Mouse (Mus musculus): ENCODE data around the gene Gsap.
"Not testable (repeated sequence)": the region's sequence is repeated elsewhere in the genome, so short reads cannot be mapped to it uniquely, and the experiment has no call there.

The Gsap gene

GRCm38 (mm10) chr5:21185764-21186685, at the start of gene Gsap:
Gsap (plus strand) TSS chr5:21186255.
- peak; percentile 49 for DNase-seq (ENCODE audit: low read depth, low spot score)

DNA sequence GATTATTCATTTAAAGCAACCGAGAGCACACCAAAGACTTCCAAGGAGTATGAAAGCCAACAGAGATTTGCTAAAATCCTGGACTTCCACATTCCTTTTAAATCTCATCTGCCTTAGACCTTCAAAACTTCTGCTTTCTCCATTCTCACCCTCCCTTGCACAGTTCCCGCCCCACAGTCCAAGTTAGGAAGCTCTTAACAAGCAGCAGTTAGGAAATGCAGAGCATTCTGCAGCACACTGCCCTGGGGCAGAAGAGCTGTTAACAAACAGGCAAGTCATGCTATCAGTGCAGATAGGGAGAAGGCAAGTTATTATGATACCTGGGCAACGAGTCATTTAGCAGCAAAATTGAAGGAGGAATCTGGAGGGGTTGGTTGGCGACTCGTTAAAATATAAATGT, 49.5 kb upstream of the Gsap start:
- no peak for DNase-seq (ENCODE audit: low read depth, low spot score)

DNA sequence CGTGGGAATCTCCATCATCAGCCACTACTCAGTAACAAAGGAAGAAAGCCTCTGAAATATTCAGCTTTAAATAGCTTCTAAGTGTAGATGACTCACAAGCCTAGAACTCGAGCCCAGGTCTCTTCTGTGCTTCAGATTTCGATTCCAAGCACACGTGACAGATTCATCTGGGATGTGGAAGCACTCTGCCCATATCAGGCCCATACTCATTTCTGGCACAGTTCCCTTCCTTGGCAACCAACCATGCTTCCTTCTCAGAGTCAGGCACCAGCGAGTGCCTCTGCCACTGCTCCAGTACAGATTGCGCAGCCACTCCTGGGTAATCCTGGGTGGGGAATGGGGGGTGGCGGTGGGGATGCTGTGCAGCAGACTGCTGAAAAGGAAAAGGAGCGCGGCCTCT, 46.5 kb upstream of the Gsap start:
- DNase-seq (ENCODE audit: low read depth, low spot score) = no peak

GRCm38 (mm10) chr5:21141133-21141551, 44.9 kb upstream of the Gsap start:
- not testable (repeated sequence) for DNase-seq (ENCODE audit: low read depth, low spot score)

GRCm38 (mm10) chr5:21141626-21142025, 44.4 kb upstream of the Gsap start:
- no peak for DNase-seq (ENCODE audit: low read depth, low spot score)

DNA sequence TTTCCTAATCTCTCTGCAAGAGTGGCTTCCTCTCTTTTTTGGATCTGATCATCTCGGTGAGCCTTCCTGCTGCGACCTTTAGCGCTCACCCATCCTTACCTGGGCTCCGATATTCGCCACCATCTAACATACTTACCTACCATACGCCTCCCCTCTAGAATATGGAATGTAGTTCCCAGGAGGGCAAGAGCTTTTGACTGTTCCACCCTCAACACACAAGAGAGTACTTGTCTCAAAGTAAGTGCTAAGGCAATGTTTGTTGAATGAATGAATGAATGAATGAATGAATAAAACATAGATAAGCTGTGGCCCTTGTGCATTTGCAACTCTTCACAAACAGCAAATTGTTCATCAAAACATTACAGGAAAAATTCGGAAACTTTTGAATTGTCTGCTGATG, 43.0 kb upstream of the Gsap start:
- no peak for DNase-seq (ENCODE audit: low read depth, low spot score)

- DNase-seq (ENCODE audit: low read depth, low spot score) = peak; percentile 82
These were observed 41.4 kb upstream of the Gsap start for GRCm38 (mm10) chr5:21144506-21145169.

- DNase-seq (ENCODE audit: low read depth, low spot score) = no peak
These were observed 37.7 kb upstream of the Gsap start for GRCm38 (mm10) chr5:21148358-21148757.

DNA sequence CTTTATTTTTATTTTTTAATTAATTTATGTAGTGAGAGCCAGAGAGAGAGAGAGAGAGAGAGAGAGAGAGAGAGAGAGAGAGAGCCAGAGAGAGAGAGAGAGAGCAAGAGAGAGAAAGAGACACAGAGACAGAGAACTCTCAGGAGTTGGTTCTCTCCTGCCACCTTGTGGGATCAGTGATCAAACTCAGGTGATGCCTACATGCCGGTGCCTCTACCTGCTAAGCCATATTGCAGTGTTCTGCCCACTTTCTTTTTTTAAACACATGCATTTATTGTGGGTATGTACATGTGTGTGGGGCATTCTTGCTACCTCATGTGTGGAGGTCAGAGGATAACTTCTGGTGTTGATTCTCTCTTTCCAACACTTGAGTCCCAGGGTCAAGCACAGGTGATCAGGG, 32.4 kb upstream of the Gsap start:
- DNase-seq (ENCODE audit: low read depth, low spot score) = no peak

DNA sequence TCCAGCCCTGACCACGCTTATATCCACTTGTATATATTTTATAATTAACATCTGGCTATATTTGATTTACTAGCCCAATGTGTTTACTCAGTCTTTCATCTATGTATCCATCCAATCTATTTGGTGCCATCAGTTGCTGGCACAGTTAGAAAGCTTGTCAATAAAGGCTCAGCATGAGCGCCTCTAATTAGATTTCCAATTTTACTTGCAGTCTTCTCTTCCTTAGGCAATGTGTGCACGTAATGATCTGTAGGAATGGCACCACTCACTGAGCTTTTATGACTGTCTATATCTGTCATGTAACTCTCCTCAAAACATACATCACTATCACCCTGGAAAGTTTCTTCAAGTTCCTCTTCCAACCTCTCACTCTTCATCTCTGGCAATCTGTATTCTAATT, 29.3 kb upstream of the Gsap start:
- no peak for DNase-seq (ENCODE audit: low read depth, low spot score)

GRCm38 (mm10) chr5:21159536-21159935, 26.5 kb upstream of the Gsap start:
- DNase-seq (ENCODE audit: low read depth, low spot score) = no peak

DNA sequence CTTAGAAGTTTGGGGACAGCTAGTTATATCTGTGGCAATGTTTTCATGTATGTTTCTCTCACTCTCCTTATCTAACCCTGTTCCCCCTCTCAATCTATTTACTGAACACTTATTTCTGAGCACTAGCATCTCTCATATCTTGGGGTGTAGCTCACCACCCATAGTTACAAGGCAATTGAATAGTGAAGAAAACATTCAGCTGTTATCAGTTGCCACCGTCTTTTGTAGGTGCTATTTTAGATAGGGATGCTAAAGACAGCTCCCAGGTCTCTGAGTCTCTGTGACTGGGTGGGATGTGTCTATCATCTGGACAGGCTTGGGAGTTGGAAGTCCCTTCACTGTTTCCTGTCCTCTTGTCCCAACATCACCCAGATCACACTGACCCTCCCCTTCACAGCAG, 25.3 kb upstream of the Gsap start:
- DNase-seq (ENCODE audit: low read depth, low spot score) = no peak

- no peak for DNase-seq (ENCODE audit: low read depth, low spot score)
These were observed 22.6 kb upstream of the Gsap start for GRCm38 (mm10) chr5:21163421-21163820.

- no peak for DNase-seq (ENCODE audit: low read depth, low spot score)
These were observed 17.2 kb upstream of the Gsap start for GRCm38 (mm10) chr5:21168689-21169345.

DNA sequence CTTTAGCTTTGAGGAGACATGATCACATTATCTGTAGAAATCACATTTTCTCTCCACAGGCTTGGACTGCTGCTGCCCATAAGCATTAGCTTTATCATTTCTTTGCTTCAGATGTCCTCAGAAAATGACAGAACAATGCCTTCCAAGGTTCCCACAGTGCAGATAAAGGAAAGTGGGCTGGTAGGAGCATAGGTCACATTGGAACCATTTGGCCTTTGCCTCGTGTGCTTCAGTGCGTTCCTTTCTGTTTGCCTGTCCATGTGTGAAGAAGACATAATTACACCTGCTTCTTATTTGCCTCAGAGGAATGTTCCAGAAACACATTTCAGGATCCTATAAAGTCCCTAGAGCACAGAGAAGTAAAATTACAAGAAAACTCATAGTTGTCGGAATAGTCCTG, 16.7 kb upstream of the Gsap start:
- no peak for DNase-seq (ENCODE audit: low read depth, low spot score)

- DNase-seq (ENCODE audit: low read depth, low spot score) = no peak
These were observed 16.2 kb upstream of the Gsap start for GRCm38 (mm10) chr5:21169877-21170276.

DNA sequence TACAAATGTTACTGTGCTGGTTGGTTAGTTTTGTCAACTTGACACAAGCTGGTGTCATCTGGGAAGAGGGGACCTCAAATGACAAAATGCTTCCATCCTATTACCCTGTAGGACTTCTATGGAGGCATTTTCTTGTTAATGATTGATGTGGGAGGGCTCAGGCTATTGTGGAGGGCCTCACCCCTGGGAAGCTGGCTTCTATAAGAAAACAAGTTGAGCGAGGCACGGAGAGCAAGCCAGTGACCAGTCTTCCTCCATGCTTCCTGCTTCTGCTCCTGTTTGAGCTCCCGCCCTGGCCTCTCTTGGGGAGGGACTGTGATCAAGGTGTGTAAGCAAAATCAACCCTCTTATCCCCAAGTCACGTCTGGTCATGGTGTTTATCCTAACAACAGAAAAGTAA, 15.6 kb upstream of the Gsap start:
- DNase-seq (ENCODE audit: low read depth, low spot score) = no peak

GRCm38 (mm10) chr5:21170898-21171297, 15.2 kb upstream of the Gsap start:
- no peak for DNase-seq (ENCODE audit: low read depth, low spot score)

DNA sequence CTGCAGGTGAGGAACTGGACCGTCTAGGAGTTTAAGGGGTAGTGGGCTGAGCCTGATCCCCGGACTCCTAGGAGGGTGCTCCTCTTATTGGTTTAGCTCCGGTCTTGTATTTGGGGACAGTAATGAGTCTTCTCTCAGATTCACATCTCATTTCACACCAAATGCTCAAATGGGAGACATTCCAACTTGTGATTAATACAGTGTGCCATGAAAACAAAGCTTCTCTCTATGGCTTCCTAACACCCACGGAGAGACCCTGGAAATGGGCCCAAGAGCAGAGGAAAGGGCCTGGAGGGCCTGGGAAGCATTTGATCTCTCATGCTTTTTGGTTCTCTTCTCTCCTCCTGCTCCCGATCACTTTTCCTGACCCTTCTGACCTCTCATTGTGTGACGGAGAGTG, 14.7 kb upstream of the Gsap start:
- no peak for DNase-seq (ENCODE audit: low read depth, low spot score)

- DNase-seq (ENCODE audit: low read depth, low spot score) = no peak
These were observed 13.7 kb upstream of the Gsap start for GRCm38 (mm10) chr5:21172316-21172715.

DNA sequence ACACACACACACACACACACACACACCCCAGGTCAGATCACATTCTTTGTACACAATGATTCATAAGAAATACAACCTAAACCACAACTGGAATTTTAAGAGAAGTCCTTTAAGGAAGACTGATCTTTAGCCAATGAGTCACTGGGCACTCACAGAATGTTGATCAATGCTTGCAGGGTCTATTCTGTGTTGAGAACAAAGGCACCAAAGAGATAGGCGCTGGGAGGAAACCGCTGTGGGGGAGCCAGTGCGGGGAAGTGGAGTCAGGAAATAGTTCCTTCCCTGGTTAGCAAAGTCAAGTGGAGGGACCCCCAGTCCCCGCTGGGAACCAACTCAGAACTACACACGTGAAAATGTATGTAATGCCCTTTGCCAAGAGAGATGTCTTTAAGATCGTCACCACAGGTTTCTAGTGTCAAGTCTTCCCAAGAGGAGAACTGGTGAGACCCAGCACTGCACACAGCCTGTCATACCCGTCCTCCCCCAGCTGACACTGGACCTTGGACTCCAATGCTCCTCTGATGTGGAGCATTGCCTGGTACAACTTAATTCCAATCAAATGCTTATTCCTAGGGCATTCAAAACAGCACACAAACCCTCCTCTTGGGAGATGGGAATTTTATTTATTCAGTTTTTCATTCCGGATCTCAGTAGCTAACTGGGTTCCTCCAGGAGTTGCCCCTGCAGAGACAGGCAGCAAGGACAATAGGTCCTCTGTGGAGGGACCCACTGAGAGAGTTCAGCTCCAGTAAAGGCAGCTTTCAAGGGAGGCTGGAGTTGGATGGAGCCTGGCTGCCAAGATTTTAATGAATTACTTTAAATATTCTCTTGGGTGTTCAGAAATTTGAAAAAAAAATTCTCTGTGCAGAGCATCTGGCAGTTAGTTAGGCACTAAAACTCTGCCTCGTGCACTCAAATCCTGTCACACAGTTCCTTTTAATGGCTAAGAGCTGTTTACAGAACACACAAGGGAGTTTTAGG, 10.6 kb upstream of the Gsap start:
- DNase-seq (ENCODE audit: low read depth, low spot score) = peak; percentile 55
